Mouse (Mus musculus): ENCODE results near the gene Ang2.
"Not testable (repeated sequence)": the region's sequence is repeated elsewhere in the genome, so short reads cannot be mapped to it uniquely, and the experiment has no call there.

Gene Ang2

DNA sequence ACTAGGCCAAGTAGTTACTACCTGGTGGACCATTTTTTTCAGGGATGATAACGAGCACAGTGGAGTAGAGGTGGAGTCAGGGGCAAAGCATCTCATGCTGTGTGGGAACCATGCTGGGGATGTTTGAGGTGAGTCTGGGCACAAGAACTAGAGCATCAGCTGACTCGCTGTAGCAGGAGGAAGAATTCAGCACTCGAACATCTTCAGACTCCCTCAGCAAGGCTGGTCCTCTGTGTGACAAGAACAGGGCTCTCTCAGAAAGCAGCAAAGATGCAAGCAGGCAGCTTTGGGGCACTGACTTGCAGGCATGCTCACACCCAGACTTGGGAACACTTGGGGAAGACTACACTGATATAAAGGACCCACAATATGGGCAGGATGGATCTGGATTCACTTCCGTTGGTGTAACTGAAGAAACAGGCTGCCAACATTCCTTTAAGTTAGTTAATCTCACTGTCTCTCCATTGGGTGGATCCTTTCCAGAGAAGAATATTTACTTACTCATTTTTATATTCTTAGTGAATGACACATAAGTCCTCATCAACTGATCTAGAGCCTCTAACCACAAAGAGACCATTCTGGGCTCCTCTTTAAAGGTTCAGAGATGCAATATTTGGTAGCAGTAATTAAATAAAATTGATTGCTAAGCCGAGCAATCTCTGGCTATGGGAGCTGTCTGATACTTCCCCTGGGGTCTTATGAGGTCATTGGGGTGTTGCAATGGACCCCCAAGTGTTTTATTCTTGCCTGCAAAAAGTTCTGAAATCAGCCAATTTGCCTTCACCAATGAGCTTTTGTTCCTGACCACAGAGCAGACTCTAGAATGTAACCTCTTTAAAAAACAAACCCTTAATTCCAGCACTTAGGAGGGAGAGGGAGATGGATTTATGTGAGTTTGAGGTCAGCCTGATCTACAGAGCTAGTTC is at the start of gene Ang2:
Gene Ang2, minus strand, starts transcription at position 51 of the 926 bp plus-strand sequence.
- in situ Hi-C loops (cut with MboI, MseI) = no loop called here

GRCm38 (mm10) chr14:51247736-51248135 is 48.8 kb upstream of the Ang2 start:
- in situ Hi-C loops (cut with MboI, MseI) = no loop called here

- in situ Hi-C loops (cut with MboI, MseI) = no loop called here
Measured at GRCm38 (mm10) chr14:51240899-51241298, 42.0 kb upstream of the Ang2 start.

- in situ Hi-C loops (cut with MboI, MseI) = not testable (repeated sequence)
Measured at GRCm38 (mm10) chr14:51237488-51237887, 38.5 kb upstream of the Ang2 start.

GRCm38 (mm10) chr14:51229657-51230056 is 30.7 kb upstream of the Ang2 start:
- in situ Hi-C loops (cut with MboI, MseI) = not testable (repeated sequence)

DNA sequence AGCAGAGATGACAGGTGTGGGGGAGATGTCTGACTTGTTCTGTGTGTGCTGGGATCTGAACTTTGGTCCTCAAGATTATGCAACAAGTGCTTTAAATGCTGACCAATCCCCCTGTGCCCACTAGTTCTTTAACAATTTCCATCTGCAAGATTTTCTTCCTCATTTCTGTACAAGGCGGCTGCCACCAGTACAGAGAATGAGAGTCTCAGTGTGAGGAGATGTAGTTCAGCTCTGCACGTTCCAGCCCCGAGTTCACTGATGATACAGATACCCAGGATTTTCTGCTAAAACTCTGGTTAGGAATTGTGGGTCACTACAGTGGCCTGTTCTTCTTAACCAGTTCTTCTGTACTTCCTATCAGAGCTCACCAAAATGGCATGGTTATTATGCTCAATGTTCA is 21.1 kb upstream of the Ang2 start:
- in situ Hi-C loops (cut with MboI, MseI) = not testable (repeated sequence)

DNA sequence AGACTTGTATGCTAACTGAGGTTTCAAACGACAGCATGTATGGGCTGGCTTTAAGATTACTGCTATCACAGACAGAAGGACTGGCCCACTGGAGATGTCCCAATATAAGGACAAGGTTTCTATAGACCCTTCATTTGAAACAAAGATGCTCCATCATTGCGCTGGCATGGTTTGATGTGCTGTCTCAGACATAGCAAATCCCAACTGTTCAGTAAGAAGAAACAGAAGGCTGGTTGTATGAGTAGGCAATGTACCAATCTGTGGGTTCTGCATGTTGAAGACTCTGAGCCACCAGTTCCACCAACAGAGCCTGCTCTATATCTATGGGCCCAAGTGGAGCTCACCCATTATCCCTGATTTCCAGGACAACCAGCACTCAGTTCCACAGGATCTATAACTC is 4.2 kb upstream of the Ang2 start, which contains the start of gene Ear14:
Gene Ear14, plus strand, starts transcription at position 277 of the 400 bp plus-strand sequence.
- in situ Hi-C loops (cut with MboI, MseI) = no loop called here

GRCm38 (mm10) chr14:51200466-51200865 is 1.5 kb upstream of the Ang2 start:
- in situ Hi-C loops (cut with MboI, MseI) = no loop called here

DNA sequence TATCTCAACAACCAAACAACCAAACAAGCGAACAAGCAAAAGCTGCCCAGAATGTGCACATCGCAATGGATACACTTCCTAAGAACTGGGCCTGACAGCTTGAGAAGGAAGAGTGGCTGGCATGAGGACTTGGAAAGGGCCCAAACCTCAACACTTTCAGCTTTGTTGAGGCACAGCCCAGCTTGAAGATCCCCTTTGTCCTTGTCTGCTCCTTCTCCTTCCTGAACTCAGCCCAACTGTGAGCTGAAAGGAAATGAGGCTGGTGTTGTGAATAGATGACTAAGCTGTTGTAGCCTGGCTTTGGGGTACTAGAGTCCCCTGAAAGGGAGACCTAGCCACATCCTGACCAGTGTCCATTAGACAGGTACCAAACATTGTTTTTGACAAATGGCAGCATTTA is 1.1 kb upstream of the Ang2 start:
- in situ Hi-C loops (cut with MboI, MseI) = no loop called here

DNA sequence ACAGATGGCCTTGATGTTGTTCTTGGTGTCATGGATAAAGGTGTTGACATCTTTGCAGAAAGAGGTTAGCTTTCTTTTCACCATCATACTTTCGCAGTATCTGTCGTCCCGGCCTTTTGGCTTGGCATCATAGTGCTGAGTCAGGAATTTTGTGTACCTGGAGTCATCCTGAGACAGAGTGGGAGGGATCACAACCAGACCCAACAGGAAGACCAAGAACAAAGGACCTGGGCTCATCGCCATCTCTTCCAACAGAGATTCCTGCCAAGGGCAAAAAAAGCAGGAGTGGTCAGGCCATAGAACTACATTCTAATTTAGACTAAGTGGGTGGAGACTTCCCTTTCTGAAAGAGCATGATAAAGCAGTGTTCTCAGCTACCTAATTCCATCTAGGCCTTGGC is 3.3 kb downstream of the Ang2 start:
- in situ Hi-C loops (cut with MboI, MseI) = no loop called here

GRCm38 (mm10) chr14:51181051-51181450 is 17.9 kb downstream of the Ang2 start:
- in situ Hi-C loops (cut with MboI, MseI) = not testable (repeated sequence)

GRCm38 (mm10) chr14:51173843-51174242 is 25.1 kb downstream of the Ang2 start:
- in situ Hi-C loops (cut with MboI, MseI) = loop anchor here (10.0 kb wide), 1 partner anchor 139 kb away; no protein-coding TSS in a partner anchor

DNA sequence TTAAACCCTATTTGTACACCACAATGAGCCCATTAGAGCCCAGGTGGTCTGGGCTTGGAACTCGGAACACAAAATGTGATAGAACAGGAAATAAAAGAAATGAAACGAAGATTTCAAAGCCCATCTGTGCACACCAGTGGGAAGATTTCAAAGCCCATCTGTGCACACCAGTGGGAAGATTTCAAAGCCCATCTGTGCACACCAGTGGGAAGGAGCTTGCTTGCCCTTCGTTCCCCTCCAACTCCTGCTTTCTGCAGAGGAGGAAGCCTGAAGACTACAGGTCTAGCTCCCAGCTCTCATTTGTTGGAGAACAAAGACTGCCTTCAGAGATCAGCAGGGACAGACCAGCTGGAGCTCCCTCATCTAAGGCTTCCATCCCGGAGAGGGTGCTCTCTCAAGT is 26.0 kb downstream of the Ang2 start:
- in situ Hi-C loops (cut with MboI, MseI) = loop anchor here (10.0 kb wide), 1 partner anchor 138 kb away; no protein-coding TSS in a partner anchor

DNA sequence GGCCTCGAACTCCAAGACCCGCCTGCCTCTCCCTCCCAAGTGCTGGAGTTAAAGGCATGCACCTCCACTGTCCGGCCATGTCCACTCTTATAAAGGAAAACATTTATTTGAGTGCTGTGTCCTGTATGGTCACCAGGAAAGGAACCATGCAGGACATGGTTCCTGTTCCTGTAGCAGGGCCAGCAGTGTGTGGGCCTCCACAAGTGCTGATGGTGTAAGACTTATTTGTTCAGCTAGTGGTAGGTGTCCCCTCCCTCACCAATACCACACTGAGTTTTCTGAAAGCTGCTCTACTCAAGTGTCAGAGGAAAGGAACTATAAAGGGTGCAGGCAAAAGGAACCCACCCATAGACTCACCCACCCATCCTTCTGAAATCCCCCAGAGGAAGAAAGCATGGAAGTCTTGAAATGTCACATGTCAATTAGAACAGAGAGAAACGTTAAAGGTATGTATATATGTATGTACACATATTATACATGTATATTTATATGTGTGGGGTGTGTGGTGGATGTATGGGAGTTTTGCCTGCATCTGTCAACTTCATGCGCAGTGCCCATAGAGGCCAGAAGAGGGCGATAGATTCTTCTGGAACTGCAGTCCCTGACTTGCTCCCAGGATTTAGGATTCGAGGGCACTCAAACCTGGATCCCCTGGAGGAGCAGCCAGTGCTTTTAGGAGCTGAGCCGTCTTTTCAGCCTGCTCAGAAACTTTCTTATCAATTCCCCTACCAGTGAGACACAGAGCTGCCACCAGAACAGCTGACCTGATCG is 26.7 kb downstream of the Ang2 start:
- in situ Hi-C loops (cut with MboI, MseI) = loop anchor here (10.0 kb wide), 1 partner anchor 137 kb away; no protein-coding TSS in a partner anchor

GRCm38 (mm10) chr14:51166068-51166467 is 32.9 kb downstream of the Ang2 start:
- in situ Hi-C loops (cut with MboI, MseI) = no loop called here

- in situ Hi-C loops (cut with MboI, MseI) = no loop called here
Measured at GRCm38 (mm10) chr14:51165435-51165834, 33.5 kb downstream of the Ang2 start.

GRCm38 (mm10) chr14:51163323-51163722 is 35.6 kb downstream of the Ang2 start:
- in situ Hi-C loops (cut with MboI, MseI) = loop anchor here (5.0 kb wide), 1 partner anchor 56 kb away; no protein-coding TSS in a partner anchor

- in situ Hi-C loops (cut with MboI, MseI) = loop anchor here (5.0 kb wide), 1 partner anchor 55 kb away; no protein-coding TSS in a partner anchor
Measured at GRCm38 (mm10) chr14:51161976-51162375, 37.0 kb downstream of the Ang2 start, which contains the start of gene Rnase2b. Rnase2b (plus strand) TSS chr14:51162260.

DNA sequence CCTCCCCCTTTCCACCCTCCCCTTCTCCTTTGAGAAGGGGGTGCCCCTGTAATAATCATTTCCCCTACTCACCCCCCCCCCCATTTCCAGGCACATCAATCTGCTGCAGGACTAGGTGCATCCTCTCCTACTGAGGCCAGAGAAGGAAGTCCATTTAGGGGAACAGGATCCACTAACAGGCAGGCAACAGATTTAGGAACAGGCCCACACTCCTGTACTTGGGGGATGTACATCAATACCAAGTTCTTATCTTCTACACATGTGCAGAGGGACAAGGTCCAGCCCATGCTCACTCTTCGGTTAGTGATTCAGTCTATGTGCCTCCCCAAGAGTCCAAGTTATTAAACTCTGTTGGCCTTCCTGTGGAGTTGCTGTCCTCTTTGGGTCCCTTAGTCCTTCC is 41.9 kb downstream of the Ang2 start:
- in situ Hi-C loops (cut with MboI, MseI) = no loop called here

- in situ Hi-C loops (cut with MboI, MseI) = no loop called here
Measured at GRCm38 (mm10) chr14:51156736-51157068, 42.2 kb downstream of the Ang2 start.

- in situ Hi-C loops (cut with MboI, MseI) = no loop called here
Measured at GRCm38 (mm10) chr14:51156056-51156735, 42.8 kb downstream of the Ang2 start.

Measured in T-helper 1 cell (primary cell).